Mouse (Mus musculus): ENCODE measurements at regions not wholly inside any gene's neighbourhood (a gene's known extent, or its start where the extent isn't known, plus 50 kb on each side); places are given as distances from the start of the nearest gene placed in this dataset.
A peak's percentile ranks its signal among the peaks of the same experiment; 100 is the strongest.

- peak; percentile 37 for DNase-seq
Measured at GRCm38 (mm10) chr16:49965528-49966250, 165.4 kb downstream of the Cd47 start.

GRCm38 (mm10) chr16:49966251-49966588, 165.9 kb downstream of the Cd47 start:
- DNase-seq = no peak

GRCm38 (mm10) chr16:49967110-49967509, 166.8 kb downstream of the Cd47 start:
- DNase-seq = no peak

GRCm38 (mm10) chr16:49968291-49968870, 168.0 kb downstream of the Cd47 start:
- DNase-seq = no peak

GRCm38 (mm10) chr16:49969035-49969434, 168.7 kb downstream of the Cd47 start:
- no peak for DNase-seq

GRCm38 (mm10) chr16:49969693-49970296, 169.5 kb downstream of the Cd47 start:
- DNase-seq = no peak

- no peak for DNase-seq
Measured at GRCm38 (mm10) chr16:49970297-49970804, 170.0 kb downstream of the Cd47 start.

- DNase-seq = no peak
Measured at GRCm38 (mm10) chr16:49971141-49971555, 170.8 kb downstream of the Cd47 start.

GRCm38 (mm10) chr16:49977276-49977675, 176.9 kb downstream of the Cd47 start:
- DNase-seq = no peak

GRCm38 (mm10) chr16:49979426-49979940, 179.2 kb downstream of the Cd47 start:
- no peak for DNase-seq

GRCm38 (mm10) chr16:49980178-49980646, 179.9 kb downstream of the Cd47 start:
- DNase-seq = peak; percentile 51

- DNase-seq = no peak
Measured at GRCm38 (mm10) chr16:49982180-49982579, 181.8 kb downstream of the Cd47 start.

- no peak for DNase-seq
Measured at GRCm38 (mm10) chr16:49985082-49986076, 185.0 kb downstream of the Cd47 start.

GRCm38 (mm10) chr16:49986954-49987353, 186.6 kb downstream of the Cd47 start:
- DNase-seq = no peak

GRCm38 (mm10) chr16:49995822-49996221, 195.5 kb downstream of the Cd47 start:
- DNase-seq = no peak

GRCm38 (mm10) chr16:49996593-49996992, 196.3 kb downstream of the Cd47 start:
- no peak for DNase-seq

GRCm38 (mm10) chr16:49997040-49997439, 196.7 kb downstream of the Cd47 start:
- no peak for DNase-seq

GRCm38 (mm10) chr16:50000805-50001204, 200.5 kb downstream of the Cd47 start:
- DNase-seq = no peak

GRCm38 (mm10) chr16:50001662-50002455, 201.5 kb downstream of the Cd47 start:
- DNase-seq = no peak

- DNase-seq = no peak
Measured at GRCm38 (mm10) chr16:50002456-50002788, 202.1 kb downstream of the Cd47 start.

- DNase-seq = no peak
Measured at GRCm38 (mm10) chr16:50009046-50009445, 208.7 kb downstream of the Cd47 start.

GRCm38 (mm10) chr16:50009542-50009941, 209.2 kb downstream of the Cd47 start:
- peak; percentile 69 for DNase-seq

All from right cerebral cortex, adult 18-20 months (tissue).